Mouse (Mus musculus) heart, postnatal 25 days (tissue): Measurements from ENCODE around the gene Kctd19. TPM values are rescaled to one million over a fixed set of nuclear protein-coding genes. Genes with fewer than 3 reads are reported as not detected.
A peak's percentile ranks its signal among the peaks of the same experiment; 100 is the strongest.

Experiments used
- DNase-seq: peaks from one replicate; pipeline ENCODE4 v3.0.0; 2022; ENCODE audit warnings: low spot score
- intact Hi-C: fragments of 180-260 bp; cut with DNase I; formaldehyde crosslinking; loops from one replicate; pipeline ENCODE4 v1.15.1; 2025
- total RNA-seq, 2 experiments: library from RNA; stranded (reverse); gene quantifications; 2 replicates each; pipeline ENCODE4 v1.2.3; 2021

The Kctd19 gene
- total RNA-seq, 2 experiments from 2014 or later, result 0.44 TPM; not detected in 1

GRCm38 (mm10) chr8:105372473-105372872, 40.8 kb downstream of the Kctd19 start:
- intact Hi-C loops, result no loop called here

GRCm38 (mm10) chr8:105367107-105367506, 46.2 kb downstream of the Kctd19 start:
- intact Hi-C loops, result no loop called here
- no peak for DNase-seq

More at GRCm38 (mm10) chr8:105372473-105372872, 40.8 kb downstream of the Kctd19 start:
- DNase-seq, result no peak

- DNase-seq, result no peak
- intact Hi-C loops, result no loop called here
Observed at GRCm38 (mm10) chr8:105361751-105362702, 51.3 kb downstream of the Kctd19 start.

GRCm38 (mm10) chr8:105359646-105360045, 53.7 kb downstream of the Kctd19 start:
- intact Hi-C loops, result loop anchor here (2.0 kb wide), 2 partner anchors 37 to 117 kb away; no protein-coding TSS in a partner anchor

GRCm38 (mm10) chr8:105359208-105359607, 54.1 kb downstream of the Kctd19 start:
- no peak for DNase-seq
- intact Hi-C loops, result loop anchor here (2.0 kb wide), 2 partner anchors 38 to 118 kb away; no protein-coding TSS in a partner anchor

More at GRCm38 (mm10) chr8:105359646-105360045, 53.7 kb downstream of the Kctd19 start:
- no peak for DNase-seq

GRCm38 (mm10) chr8:105356681-105357080, 56.6 kb downstream of the Kctd19 start:
- intact Hi-C loops, result no loop called here
- no peak for DNase-seq

GRCm38 (mm10) chr8:105355179-105356024, 57.9 kb downstream of the Kctd19 start:
- peak; percentile 43 for DNase-seq

GRCm38 (mm10) chr8:105354549-105354948, 58.8 kb downstream of the Kctd19 start:
- intact Hi-C loops, result no loop called here
- DNase-seq, result no peak

More at GRCm38 (mm10) chr8:105355179-105356024, 57.9 kb downstream of the Kctd19 start:
- intact Hi-C loops, result no loop called here

- intact Hi-C loops, result no loop called here
- no peak for DNase-seq
Observed at GRCm38 (mm10) chr8:105353583-105354135, 59.6 kb downstream of the Kctd19 start.

- intact Hi-C loops, result no loop called here
- DNase-seq, result no peak
Observed at GRCm38 (mm10) chr8:105350186-105350585, 63.1 kb downstream of the Kctd19 start.

- no peak for DNase-seq
Observed at GRCm38 (mm10) chr8:105349096-105349771, 64.1 kb downstream of the Kctd19 start.

GRCm38 (mm10) chr8:105348450-105349095, 64.7 kb downstream of the Kctd19 start, which contains the start of gene Slc9a5:
Slc9a5 (plus strand) TSS chr8:105348843.
- intact Hi-C loops, result loop anchor here (5.0 kb wide), 1 partner anchor 51 kb away; the partner anchor contains the start of genes E2f4 and Exoc3l
- DNase-seq, result no peak

More at GRCm38 (mm10) chr8:105349096-105349771, 64.1 kb downstream of the Kctd19 start:
- intact Hi-C loops, result loop anchor here (5.0 kb wide), 1 partner anchor 52 kb away; the partner anchor contains the start of genes E2f4 and Exoc3l

GRCm38 (mm10) chr8:105347428-105348221, 65.7 kb downstream of the Kctd19 start, which contains the start of gene Fhod1:
Fhod1 (minus strand) TSS chr8:105347953.
- intact Hi-C loops, result loop anchor here (5.0 kb wide), 1 partner anchor 50 kb away; the partner anchor contains the start of genes E2f4 and Exoc3l

GRCm38 (mm10) chr8:105346611-105347427, 66.5 kb downstream of the Kctd19 start:
- DNase-seq, result peak; percentile 72
- intact Hi-C loops, result loop anchor here (5.0 kb wide), 1 partner anchor 50 kb away; the partner anchor contains the start of genes E2f4 and Exoc3l

More at GRCm38 (mm10) chr8:105347428-105348221, 65.7 kb downstream of the Kctd19 start, which contains the start of gene Fhod1:
- DNase-seq, result peak; percentile 89

GRCm38 (mm10) chr8:105345061-105345975, 68.0 kb downstream of the Kctd19 start:
- DNase-seq, result no peak
- intact Hi-C loops, result loop anchor here (5.0 kb wide), 1 partner anchor 48 kb away; the partner anchor contains the start of genes E2f4 and Exoc3l
